Mouse (Mus musculus): Measurements from ENCODE around the gene Prss30.
"Not testable (repeated sequence)": the region's sequence is repeated elsewhere in the genome, so short reads cannot be mapped to it uniquely, and the experiment has no call there.

Gene Prss30

GRCm38 (mm10) chr17:23982912-23983311 is 2.5 kb upstream of the Prss30 start:
- DNase-seq = no peak

GRCm38 (mm10) chr17:23979471-23979870 is 895 bp downstream of the Prss30 start:
- DNase-seq = no peak

- no peak for DNase-seq
Measured at GRCm38 (mm10) chr17:23976665-23977064, 3.7 kb downstream of the Prss30 start.

GRCm38 (mm10) chr17:23971315-23971714 is 9.1 kb downstream of the Prss30 start:
- no peak for DNase-seq

GRCm38 (mm10) chr17:23969231-23969630 is 11.1 kb downstream of the Prss30 start:
- DNase-seq = peak; percentile 67

GRCm38 (mm10) chr17:23968780-23969179 is 11.6 kb downstream of the Prss30 start:
- no peak for DNase-seq

- DNase-seq = no peak
Measured at GRCm38 (mm10) chr17:23966658-23967401, 13.5 kb downstream of the Prss30 start.

DNA sequence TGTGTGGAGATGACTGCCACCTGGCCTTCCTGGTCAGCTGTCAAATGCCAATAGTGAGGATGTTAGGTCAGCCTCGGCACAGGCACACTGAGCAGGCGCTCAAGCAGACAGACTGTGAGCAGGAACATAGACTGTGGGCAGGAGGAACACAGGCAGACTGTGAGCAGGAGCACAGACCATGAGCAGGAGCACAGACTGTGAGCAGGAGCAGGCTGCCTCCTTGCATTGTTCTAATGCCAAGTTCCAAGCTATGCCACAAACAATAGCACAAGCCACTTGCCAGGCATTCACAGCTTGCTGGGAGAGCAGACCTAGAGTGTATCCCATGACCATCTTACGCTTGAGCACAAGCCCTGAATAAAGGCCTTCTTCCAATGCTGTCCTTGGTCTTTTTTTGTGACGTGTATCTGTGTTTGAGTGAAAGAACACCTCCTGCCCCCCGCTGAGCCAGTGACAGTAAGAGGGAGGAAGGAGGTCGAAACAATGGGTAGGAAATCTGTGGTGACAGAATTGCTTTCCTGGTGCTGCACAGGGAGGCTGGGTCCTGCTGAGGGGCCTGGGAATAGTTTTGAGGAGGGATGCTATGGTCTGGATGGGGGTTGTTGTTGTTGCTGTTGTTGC is 14.5 kb downstream of the Prss30 start:
- DNase-seq = peak; percentile 49

GRCm38 (mm10) chr17:23961573-23962122 is 18.7 kb downstream of the Prss30 start:
- no peak for DNase-seq

GRCm38 (mm10) chr17:23960084-23960738 is 20.2 kb downstream of the Prss30 start:
- DNase-seq = peak; percentile 86

DNA sequence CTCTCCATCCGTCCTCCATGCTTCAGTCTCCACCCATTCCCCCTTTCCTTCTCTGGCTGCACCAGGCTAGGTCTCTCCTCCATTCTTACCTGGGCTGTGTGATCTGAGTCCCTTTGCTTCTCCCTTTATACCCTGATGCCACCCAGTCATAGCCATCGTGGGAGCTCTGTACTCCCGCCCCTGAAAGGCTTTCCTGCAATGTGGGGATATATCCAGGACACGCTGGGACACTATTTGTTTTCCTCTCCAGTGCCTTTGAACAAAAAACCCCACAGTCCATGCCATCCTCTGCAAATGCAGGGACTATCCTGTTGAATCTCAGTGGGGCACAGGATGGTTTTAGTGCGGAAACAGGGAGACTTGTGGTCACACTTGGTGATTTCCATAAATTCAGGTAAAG is 25.2 kb downstream of the Prss30 start, which contains the start of gene Sbpl:
Sbpl (minus strand) TSS at position 101 of the 400 bp plus-strand sequence.
- DNase-seq = no peak

DNA sequence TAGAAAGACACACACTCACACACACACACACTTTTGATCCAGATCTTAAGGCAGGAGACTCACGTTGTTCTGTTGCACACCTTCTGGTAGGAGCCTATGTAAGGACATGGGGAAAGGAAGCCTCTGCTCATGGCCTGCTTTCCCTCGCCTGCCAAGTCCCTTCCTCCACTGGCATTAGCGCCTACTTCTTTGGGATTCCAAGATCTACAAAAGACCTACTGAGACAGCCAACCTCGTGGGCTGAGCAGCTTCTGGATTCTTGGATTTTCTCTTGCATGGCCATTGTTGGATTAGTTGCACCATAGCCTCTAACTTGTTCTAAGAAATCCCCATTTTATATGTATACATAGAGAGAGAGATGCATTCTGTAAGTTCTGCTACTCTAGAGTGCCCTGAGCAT is 29.5 kb downstream of the Prss30 start:
- not testable (repeated sequence) for DNase-seq

GRCm38 (mm10) chr17:23949068-23949467 is 31.3 kb downstream of the Prss30 start:
- no peak for DNase-seq

DNA sequence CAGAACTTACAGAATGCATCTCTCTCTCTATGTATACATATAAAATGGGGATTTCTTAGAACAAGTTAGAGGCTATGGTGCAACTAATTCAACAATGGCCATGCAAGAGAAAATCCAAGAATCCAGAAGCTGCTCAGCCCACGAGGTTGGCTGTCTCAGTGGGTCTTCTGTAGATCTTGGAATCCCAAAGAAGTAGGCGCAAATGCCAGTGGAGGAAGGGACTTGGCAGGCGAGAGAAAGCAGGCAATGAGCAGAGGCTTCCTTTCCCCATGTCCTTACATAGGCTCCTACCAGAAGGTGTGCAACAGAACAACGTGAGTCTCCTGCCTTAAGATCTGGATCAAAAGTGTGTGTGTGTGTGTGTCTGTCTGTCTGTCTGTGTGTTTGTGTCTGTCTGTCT is 32.9 kb downstream of the Prss30 start:
- not testable (repeated sequence) for DNase-seq

DNA sequence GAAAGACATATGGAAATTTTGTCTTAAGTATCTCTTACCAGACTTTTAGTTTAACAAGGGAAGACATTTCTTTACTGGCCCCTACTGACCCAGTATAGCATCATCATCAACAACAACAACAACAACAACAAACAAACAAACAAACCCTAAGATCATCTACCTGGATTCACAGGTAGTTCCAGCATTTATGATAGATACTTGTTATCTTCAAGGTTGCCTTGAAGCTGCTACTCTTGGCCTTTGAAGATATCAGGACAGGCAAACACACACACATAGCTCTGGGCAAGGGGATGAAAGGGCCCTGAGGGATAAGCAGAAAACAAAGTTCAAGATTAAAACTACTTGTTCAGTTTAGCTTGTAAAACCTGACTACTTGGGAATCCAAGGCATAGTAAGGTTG is 39.0 kb downstream of the Prss30 start, which contains the start of gene Sbp:
Sbp (plus strand) TSS at position 301 of the 400 bp plus-strand sequence.
- DNase-seq = no peak

DNA sequence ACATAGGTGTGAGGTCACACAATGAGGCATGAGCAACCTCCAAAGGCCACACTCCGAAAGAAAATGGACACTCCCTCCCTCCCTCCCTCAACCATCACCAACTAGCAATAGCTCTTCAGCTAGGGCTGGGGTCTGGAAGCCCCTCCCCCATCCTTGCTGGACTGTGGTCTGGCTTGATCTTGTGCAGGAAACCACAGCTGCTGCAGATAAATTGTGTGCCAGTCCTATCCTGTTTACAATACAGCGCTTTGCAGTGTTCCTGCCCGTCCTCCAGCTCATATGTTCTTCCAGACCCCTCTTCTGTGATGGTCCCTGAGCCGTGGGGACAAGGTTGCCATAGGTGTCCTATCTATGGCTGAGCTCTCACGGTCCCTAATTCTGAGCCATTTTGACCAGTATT is 49.2 kb downstream of the Prss30 start:
- no peak for DNase-seq

DNA sequence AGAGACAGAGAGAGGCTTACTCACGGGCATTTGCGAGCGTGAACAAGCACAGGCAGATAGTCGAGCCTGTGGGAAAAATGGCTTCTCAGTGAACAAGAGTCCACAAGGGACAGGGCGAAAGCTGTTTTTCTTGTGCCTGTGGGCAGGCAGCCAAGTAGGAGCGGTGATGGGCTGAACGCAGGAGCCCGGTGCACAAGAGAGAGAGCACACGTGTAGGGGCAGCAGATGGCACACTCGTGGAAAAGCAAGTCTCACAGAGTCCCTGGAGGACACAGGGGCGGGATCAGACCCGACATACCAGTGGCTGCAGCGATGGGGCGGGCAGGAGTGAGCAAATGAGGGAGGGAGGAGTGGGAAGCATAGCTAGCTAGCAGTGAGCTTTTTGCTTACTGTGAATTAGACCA is 55.3 kb downstream of the Prss30 start:
- peak; percentile 81 for DNase-seq

DNA sequence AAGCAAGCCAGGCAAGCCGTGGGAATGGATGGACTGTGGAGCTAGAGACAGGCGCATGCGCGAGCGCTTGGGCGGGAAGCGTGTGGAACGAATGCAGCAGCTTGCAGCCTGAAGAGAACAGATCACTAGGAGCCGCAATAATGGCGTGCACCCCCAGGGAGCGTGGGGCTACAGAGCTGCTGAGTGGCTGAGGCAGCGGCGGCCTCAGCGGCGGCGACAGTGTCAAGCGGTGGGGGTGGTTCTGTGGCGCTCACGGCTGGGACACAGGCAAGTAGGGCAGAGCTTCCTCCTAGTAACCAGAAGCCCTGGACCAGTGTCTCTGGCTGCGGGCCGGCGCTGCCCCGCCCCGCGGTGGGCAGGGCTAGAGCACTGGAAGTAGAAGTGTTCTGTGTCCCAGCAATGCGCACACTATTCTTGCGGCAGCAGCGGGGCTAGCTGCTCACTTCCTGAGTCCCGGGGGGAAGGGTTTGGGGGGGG is 55.8 kb downstream of the Prss30 start:
- DNase-seq = peak; percentile 96
